Mouse (Mus musculus) liver, adult 2 months (tissue): ENCODE data around the gene Ms4a4c. TPM values are rescaled to one million over a fixed set of nuclear protein-coding genes. Genes with fewer than 3 reads are reported as not detected.
A peak's percentile ranks its signal among the peaks of the same experiment; 100 is the strongest.
"Not testable (repeated sequence)": the region's sequence is repeated elsewhere in the genome, so short reads cannot be mapped to it uniquely, and the experiment has no call there.

Experiments
- DNase-seq: peaks from one replicate; pipeline ENCODE4 v3.0.0-alpha.2; 2011; ENCODE audit warnings: low read depth, low spot score; ENCODE audit errors: extremely low read depth
- H3K27ac ChIP-seq: fragments of 200-500 bp; replicated peaks from 2 replicates; pipeline ENCODE4 v1.5.1; 2012; ENCODE audit warnings: low read depth, mild to moderate bottlenecking, control low read depth, inconsistent platforms, low read length; ENCODE audit not compliant: insufficient read depth
- H3K27me3 ChIP-seq: fragments of 200-500 bp; 2 replicates; pipeline ENCODE4 v1.6.1; 2012; ENCODE audit warnings: mild to moderate bottlenecking, moderate library complexity, low read length, inconsistent platforms; ENCODE audit not compliant: control insufficient read depth, insufficient read depth
- H3K36me3 ChIP-seq: fragments of 200-500 bp; 2 replicates; pipeline ENCODE4 v1.6.1; 2012; ENCODE audit warnings: low read length, inconsistent platforms; ENCODE audit not compliant: control insufficient read depth, insufficient read depth
- H3K4me1 ChIP-seq: fragments of 200-500 bp; 2 replicates; pipeline ENCODE4 v1.6.1; 2011; ENCODE audit warnings: low read length; ENCODE audit not compliant: control insufficient read depth, insufficient read depth
- H3K4me3 ChIP-seq: fragments of 200-500 bp; 2 replicates; pipeline ENCODE4 v1.5.1; 2011; ENCODE audit warnings: low read depth, mild to moderate bottlenecking, control low read depth, low read length, moderate library complexity; ENCODE audit not compliant: insufficient read depth
- H3K79me2 ChIP-seq: fragments of 200-500 bp; 2 replicates; pipeline ENCODE4 v1.6.1; 2012; ENCODE audit warnings: inconsistent platforms, mild to moderate bottlenecking, low read length, moderate library complexity; ENCODE audit not compliant: control insufficient read depth, insufficient read depth
- H3K9ac ChIP-seq: fragments of 200-500 bp; 2 replicates; pipeline ENCODE4 v1.6.1; 2012; ENCODE audit warnings: low read depth, mild to moderate bottlenecking, control low read depth, inconsistent platforms, low read length
- CTCF ChIP-seq: fragments of 200-500 bp; IDR thresholded peaks from 2 replicates; pipeline ENCODE4 v1.5.1; 2011; ENCODE audit warnings: low read depth, low read length, control low read depth
- POLR2A ChIP-seq: fragments of 200-500 bp; IDR thresholded peaks from 2 replicates; pipeline ENCODE4 v1.6.1; 2011; ENCODE audit warnings: low read length, control low read depth; ENCODE audit not compliant: insufficient read depth; ENCODE audit errors: extremely low read depth
- WGBS: fragments of 180-500 bp; shearing (Covaris S2); methylation state at CpG from one replicate; pipeline ENCODE4 v1.1.7; 2018; 5-methylcytosine and 5-hydroxymethylcytosine counted together
- polyA plus RNA-seq: library from polyadenylated mRNA; depleted of rRNA; stranded (reverse); fragments of >200 nt; gene quantifications from 2 replicates; pipeline ENCODE4 v1.2.3, GENCODE M21; 2012
- total RNA-seq: library from RNA; depleted of rRNA; stranded (reverse); fragments of >200 nt; gene quantifications from 2 replicates; pipeline ENCODE4 v1.2.3, GENCODE M21; 2014

Ms4a4c gene
- total and polyA plus RNA-seq, 2 experiments: 0.26 to 1.3 TPM

DNA sequence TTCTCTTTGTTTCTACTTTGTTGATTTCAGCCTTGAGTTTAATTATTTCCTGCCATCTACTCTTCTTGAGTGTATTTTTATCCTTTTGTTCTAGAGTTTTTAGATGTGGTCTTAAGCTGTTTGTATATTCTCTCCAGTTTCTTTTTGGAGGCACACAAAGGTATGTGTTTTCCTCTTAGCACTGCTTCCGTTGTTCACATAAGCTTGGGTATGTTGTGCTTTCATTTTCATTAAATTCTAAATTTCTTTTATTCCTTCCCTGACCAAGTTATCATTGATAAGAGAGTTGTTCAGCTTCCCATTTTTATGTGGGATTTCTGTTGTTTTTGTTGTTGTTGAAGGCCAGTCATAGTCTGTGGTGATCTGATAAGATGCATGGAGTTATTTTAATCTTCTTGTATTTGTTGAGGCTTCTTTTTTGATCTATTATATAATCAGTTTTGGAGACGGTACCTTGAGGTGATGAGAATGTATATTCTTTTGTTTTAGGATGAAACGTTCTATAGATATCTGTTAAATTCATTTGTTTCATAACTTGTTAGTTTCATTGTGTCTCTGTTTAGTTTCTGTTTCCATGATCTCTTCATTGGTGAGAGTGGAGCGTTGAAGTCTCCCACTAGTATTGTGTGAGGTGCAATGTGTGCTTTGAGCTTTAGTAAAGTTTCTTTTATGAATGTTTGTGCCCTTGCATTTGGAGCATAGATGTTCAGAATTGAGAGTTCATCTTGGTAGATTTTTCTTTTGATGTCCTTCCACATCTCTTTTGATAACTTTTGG, 30.7 kb downstream of the Ms4a4c start:
- Histone ChIP-seq H3K27me3 (no peaks in the 10 kb centered on the region), H3K4me3 (no peak overlapping the region), H3K27ac (no peak overlapping the region), H3K36me3 (no peaks in the 10 kb centered on the region), H3K4me1 (no peaks in the 10 kb centered on the region), H3K9ac (no peak overlapping the region), H3K79me2 (no peaks in the 10 kb centered on the region)
- TF ChIP-seq POLR2A (no peak), CTCF (no peak)
- WGBS: 88% methylated on average over 4 of the region's 4 CpGs
- DNase-seq: no peak

DNA sequence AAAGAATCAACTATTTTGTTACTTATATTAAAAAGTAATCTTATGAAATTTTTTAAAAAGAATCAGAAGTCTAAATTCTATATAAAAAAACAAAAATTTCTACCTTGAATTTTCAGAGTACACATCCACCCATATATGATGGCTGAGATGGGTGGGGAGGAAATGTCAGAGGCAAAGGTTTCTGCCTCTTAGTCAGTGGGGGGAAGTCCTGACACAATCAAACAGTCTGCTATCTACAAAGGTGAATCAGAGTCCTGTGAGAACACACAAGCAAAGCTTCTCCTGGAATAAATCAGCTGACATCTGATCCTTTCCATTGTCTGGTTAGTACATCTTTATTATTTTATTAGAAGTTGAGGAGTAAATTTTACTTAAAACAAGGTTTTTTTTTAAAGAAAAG, 38.8 kb downstream of the Ms4a4c start, which contains the start of gene Ms4a4b:
TSS of gene Ms4a4b (plus strand) at position 216 of the 400 bp plus-strand sequence.
- Histone ChIP-seq H3K27ac (no peak within 1 kb of the TSS), H3K27me3 (no peaks in the 10 kb centered on the region), H3K9ac (no peak within 1 kb of the TSS), H3K36me3 (no peaks in the 10 kb centered on the region), H3K4me1 (no peaks in the 10 kb centered on the region), H3K79me2 (no peaks in the 10 kb centered on the region), H3K4me3 (no peak within 1 kb of the TSS)
- TF ChIP-seq CTCF: no peak
- no peak for DNase-seq

DNA sequence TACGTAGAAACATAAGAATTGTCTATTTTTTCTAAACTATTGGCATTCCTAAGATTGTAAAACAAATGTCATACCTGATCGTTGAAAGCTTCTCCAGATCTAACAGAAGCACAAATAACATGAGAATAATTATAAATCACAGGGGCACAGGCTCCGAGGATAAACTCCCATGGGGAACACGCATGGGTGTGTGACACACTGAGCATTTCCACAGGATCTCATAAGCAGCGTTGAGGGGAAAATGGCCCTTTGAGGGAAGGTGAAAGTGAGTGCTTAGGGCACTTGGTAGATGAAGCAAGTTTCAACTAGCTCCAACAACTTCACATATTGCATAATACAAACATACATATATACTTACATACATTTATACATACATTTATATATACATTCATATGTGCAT, 39.4 kb downstream of the Ms4a4c start:
- Histone ChIP-seq H3K4me3 (no peak overlapping the region), H3K4me1 (no peaks in the 10 kb centered on the region), H3K27me3 (no peaks in the 10 kb centered on the region), H3K27ac (no peak overlapping the region), H3K79me2 (no peaks in the 10 kb centered on the region), H3K36me3 (no peaks in the 10 kb centered on the region), H3K9ac (no peak overlapping the region)
- no peak for DNase-seq
- no peak for TF ChIP-seq CTCF
- TF ChIP-seq POLR2A: no peak
- WGBS: 89% methylated on average over 5 of the region's 5 CpGs

DNA sequence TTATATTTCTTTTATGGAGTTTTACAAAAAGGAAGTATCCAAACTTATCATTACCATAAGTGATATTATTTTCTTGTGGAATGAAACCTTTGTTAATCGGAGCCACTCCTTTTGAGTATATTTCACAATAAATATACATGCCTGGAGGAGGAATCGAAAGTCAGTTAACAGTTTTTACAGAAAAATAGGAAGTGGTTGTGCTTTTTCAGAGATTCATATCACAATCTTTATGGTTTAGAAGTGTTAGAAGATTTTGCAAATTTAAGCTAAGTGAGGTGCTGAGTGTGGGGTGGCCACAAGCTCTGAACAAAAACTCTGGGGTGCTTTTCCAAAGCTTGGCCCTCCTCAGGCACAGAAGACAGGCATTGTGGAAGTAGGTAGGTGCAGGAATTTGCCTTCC, 42.7 kb downstream of the Ms4a4c start:
- Histone ChIP-seq H3K4me3 (no peak overlapping the region), H3K4me1 (no peaks in the 10 kb centered on the region), H3K36me3 (no peaks in the 10 kb centered on the region), H3K79me2 (no peaks in the 10 kb centered on the region), H3K9ac (no peak overlapping the region), H3K27me3 (no peaks in the 10 kb centered on the region), H3K27ac (0 out of 2 replicates have a peak overlapping the region, but pooled peaks have one; percentile 29)
- TF ChIP-seq POLR2A: no peak
- no peak for TF ChIP-seq CTCF
- WGBS: 85% methylated on average over 2 of the region's 2 CpGs
- DNase-seq: peak; percentile 12

DNA sequence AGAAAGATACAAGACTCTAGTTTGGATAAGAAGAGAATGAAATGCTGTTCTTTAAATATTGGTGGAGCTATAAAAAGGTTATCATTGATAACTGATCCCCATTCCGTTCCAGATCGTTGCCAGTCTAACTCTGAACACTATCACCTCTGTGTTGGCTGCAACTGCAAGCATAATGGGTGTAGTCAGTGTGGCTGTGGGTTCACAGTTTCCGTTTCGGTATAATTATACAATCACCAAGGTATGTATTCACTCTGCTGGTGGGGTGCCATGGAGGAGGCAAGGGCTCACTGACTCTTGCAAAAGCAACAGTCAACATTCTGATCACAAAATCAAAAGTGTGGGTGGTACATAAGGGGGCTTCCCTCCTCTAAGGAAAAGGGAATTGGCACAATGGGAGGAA, 54.5 kb downstream of the Ms4a4c start:
- 91% methylated on average over 4 of the region's 4 CpGs for WGBS
- not testable (repeated sequence) for H3K79me2 ChIP-seq, H3K4me1 ChIP-seq, H3K9ac ChIP-seq, H3K36me3 ChIP-seq, H3K27me3 ChIP-seq, H3K4me3 ChIP-seq, DNase-seq, H3K27ac ChIP-seq

DNA sequence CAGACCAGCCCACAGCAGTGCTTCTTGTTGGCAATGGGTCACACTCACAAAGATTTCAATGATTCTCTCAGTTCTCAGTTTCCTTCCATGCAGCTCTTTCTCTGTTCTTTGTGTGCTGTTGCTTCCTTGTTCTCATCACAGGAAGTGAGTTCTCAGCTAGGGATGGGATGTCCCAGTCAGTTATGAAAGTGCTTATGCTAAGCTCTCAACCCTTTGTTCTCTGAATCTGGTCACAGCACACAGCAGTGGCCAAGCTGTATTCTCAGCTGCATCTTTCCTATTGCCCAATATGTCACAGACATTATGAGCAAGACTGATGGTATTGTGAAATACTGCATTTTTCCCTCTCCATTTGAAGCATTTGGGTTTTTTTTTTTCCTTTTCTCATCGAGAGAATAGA, 60.2 kb downstream of the Ms4a4c start:
- H3K36me3 ChIP-seq, H3K27me3 ChIP-seq, H3K4me1 ChIP-seq, H3K27ac ChIP-seq, H3K79me2 ChIP-seq, H3K4me3 ChIP-seq, H3K9ac ChIP-seq: not testable (repeated sequence)
- WGBS: 0% methylated on average over 1 of the region's 1 CpGs
- DNase-seq: peak; percentile 28
